Mouse (Mus musculus) heart, adult 8-10 months (tissue): ENCODE data around the gene Galns. TPM values are rescaled to one million over a fixed set of nuclear protein-coding genes. Genes with fewer than 3 reads are reported as not detected.

Source experiments
- DNase-seq: peaks from one replicate; pipeline ENCODE4 v3.0.0; 2022; ENCODE audit warnings: low spot score
- total RNA-seq, 4 experiments: library from RNA; stranded (reverse); gene quantifications; 2 replicates each; pipeline ENCODE4 v1.2.4; 2022

The Galns gene
- 1 to 10 TPM; 3.5 to 5.2 (median 4.4) TPM for total RNA-seq

DNA sequence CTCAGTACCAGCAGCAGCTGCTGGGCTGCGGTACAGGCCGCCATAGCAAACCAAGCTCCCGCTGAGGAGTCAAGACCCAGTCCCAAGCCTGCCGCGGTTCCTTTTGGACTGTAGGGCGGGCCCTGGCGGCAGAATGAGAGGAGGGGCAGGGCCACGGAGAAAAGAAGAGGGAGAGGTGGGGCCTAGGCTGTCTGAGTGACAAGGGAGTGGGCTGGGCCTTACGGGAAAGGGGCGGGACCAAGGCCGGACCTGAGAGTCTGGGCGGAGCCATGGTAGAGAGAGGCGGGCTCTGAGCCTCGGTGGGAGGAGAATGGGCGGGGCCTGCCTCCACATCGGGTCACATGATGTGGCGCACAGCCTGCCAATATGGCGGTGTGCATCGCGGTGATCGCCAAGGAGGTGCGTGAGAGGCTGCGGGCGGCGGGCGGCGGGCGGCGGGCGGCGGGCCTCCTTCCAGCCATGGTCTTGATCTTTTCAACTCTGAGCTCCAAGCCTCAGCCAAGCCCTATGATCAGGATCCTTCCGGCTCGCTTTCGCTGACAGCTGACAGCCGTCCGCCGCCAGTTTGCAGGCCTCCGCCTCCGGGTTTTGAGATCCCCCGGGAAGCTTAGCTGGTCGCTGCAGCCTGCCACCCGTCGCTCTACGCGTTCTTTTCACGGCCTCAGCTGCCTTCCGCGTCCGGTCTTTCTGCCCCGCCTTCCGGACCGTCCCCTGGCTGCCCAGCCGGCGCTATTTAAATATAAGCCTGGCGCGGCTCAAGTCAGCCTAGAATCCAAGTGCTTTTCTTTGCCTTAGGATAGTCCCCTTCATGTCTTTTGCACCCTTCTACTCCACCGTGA is at the start of gene Galns, which contains the start of gene Trappc2l:
TSS of gene Galns (minus strand) at position 169 of the 839 bp plus-strand sequence.
TSS of gene Trappc2l (plus strand) at position 346 of the 839 bp plus-strand sequence.
- DNase-seq = peak; percentile 93

GRCm38 (mm10) chr8:122660022-122660421 is 48.8 kb upstream of the Galns start:
- no peak for DNase-seq

- no peak for DNase-seq
These were observed 47.5 kb upstream of the Galns start for GRCm38 (mm10) chr8:122658807-122659160.

DNA sequence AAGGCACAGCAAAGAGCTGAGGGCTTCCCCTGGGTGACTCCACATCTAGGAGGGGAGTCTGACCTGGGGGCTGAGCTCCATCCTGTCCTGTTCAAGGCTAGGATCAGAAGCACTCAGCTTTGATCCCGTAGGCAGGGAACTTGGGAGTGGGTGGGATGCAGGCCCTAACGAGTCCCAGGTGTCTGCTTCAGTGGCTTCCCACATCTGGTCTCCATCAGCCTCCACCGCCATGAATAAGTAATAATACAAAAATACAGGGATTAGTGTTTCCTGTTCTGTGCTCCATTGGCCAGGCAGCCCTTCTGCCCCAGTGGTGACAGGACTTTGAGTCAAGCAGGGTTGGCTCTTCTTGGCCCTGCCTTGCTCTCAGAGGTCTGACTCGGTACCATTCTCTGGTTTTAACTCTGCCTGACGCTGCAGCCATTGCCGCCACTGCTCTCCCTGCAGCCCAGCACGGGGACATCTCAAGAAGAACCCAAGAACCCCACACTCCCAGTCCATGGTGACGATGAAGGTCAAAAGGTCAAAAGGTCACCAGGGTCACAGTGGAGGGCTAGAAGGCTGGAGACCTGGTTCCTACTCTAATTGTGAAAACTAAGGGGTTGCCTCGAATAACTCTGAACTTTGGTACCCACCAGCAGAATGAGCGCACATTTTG is 47.0 kb upstream of the Galns start:
- DNase-seq = no peak

- DNase-seq = peak; percentile 80
These were observed 45.1 kb upstream of the Galns start for GRCm38 (mm10) chr8:122656056-122656999.

DNA sequence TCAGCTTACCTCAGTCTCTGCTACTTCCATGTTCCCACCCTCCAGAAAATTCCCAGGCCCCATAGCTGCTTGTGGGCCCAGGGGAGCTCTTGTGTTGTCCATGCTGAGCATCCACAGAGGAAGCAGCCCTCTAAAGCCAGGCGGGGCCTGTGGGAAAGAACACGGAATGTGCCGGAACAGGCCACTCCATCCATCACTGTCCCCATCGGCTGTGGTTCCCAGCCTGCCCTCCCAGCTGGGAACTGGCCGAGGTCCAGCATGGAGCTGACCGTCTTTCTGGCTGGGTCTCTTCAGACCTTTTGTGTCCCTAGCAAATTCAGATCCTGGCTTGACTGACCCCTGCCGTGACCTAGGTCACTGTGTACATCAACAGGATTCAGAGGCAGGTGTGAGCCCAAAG is 43.5 kb upstream of the Galns start:
- peak; percentile 79 for DNase-seq

- no peak for DNase-seq
These were observed 41.4 kb upstream of the Galns start for GRCm38 (mm10) chr8:122652643-122653042.

GRCm38 (mm10) chr8:122651326-122651921 is 40.2 kb upstream of the Galns start:
- peak; percentile 55 for DNase-seq

DNA sequence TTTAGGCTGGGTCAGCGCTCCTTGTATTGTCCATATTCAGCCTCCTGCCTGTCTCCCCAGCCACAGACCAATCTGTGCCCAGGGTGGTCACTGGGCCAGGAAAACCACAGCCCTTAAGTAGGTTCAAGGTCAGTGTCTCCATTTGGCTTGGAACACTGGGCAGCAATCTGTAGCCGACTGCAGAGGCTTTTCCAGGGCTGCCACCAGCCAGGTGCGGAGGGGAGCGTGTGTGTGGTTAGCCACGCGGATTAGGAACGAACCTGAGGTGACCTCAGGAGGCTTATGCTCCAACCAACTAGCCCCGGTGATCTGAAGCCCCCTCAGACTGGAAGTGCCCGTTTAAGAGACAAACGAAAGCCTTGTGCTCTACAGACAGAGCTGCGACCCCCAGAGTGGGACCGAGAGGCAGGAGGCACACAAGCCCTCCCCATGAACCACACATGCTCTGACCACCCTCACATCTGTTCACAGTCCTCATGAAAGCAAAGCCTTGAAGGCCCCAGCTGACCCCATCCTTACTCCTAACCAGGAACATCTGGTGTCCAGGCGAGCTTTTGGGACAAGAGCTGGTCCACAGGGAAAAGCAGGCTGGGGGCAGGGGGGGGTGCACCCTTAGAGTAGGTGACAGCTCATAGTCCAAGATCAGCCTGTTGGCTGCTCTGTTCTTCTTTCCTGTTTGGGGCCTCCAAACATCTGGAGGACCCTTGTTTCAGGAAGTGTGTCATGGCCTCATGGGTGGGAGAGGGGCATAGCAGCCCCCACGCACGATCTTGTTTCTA is 37.1 kb upstream of the Galns start:
- no peak for DNase-seq

DNA sequence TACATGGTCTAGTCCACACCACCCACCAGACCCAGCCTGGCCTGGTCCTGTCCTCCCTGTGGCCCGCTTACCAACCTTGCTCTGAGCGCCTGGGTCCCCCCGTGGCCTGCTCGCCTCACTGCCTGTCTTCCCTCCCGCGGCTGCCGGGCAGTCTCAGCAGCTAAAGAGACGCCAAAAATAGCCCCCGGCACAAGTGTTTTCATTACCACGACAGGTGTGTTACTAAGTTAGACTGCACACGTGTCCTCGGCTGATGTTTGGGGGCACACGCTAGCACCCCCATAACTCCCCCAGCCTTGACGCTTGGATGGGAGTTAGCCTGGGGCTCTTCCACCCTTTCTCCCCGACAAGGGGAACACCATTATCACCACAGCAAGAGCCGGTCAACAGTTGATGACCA is 35.1 kb upstream of the Galns start:
- no peak for DNase-seq

DNA sequence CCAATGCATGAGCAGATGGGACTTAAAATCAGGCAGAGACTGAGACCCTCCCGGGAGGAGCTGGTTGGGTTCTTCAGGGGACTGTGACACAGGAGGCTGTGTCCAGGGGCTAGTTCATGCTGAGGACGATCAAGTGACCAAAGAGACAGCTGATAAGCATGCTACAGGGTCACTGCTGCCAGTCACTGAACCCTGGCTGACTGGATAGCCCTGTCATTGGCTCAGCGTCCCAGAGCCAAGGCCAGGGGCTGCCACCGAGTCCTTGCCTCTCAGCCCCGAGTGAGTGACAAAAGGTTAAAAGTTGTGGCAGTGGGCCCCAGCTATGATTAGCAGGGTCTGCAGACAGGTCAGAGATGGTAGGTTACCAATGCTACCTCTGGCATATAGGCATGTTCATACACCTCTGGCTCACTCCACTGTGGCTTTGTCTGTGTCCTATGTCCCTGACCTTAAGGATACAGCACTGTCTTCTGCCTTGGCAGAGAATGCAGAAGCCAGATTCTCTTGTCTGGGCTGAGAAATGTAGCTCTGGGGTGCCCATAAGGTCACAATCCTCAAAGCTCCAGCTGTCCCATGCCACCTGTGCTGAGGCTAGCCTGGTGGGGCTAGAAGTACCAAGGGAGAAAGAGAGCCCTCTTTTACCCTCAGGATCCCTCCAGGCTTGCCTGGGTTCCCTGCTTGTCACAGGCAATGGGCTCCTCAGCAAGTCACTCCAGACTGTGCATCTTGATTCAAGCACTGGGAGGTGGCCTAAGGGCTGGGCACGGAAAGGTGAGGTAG is 33.1 kb upstream of the Galns start:
- DNase-seq = no peak

- DNase-seq = peak; percentile 64
These were observed 30.8 kb upstream of the Galns start for GRCm38 (mm10) chr8:122642071-122642470.

DNA sequence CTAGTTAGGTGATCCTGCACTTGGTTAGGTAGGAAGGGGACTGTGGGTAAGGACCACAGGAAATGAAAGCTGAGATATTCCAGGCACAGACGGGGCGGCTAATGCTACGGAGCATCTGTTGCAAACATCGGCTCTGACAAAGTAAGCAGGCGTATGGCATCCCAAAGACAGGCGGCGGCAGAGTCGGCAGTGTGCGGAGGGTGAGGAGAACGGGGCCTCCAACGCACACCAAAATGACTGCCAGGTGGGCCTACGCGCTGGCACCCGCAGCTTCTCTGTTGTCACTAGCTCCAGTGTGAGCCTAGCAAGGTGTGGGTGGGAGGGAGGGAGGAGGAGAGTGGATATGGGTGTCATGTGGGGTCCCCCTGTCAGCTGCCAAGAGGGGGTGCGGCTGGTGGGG is 30.1 kb upstream of the Galns start:
- DNase-seq = no peak

DNA sequence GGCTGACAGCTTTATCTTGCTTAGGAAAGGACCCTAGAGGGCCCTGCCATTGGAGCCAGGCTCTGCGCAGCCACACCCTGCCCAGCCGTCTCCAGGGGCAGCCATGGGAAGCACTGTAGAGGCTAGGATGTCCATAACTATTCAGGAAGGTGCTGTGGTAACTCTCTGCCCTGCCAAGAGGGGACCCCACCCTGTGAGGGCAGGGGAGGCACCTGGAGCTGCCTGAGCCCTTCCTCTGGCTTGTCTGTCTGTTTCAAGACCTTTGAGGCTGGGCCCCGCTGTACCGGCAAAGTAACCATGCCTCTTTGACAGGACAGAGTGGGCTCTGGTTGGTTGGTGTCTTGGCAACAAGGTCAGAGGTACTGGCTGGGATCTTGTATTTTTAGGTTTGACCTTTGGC is 29.6 kb upstream of the Galns start:
- no peak for DNase-seq

GRCm38 (mm10) chr8:122639521-122640248 is 28.4 kb upstream of the Galns start:
- DNase-seq = peak; percentile 76

- DNase-seq = no peak
These were observed 27.3 kb upstream of the Galns start for GRCm38 (mm10) chr8:122638601-122639000.

DNA sequence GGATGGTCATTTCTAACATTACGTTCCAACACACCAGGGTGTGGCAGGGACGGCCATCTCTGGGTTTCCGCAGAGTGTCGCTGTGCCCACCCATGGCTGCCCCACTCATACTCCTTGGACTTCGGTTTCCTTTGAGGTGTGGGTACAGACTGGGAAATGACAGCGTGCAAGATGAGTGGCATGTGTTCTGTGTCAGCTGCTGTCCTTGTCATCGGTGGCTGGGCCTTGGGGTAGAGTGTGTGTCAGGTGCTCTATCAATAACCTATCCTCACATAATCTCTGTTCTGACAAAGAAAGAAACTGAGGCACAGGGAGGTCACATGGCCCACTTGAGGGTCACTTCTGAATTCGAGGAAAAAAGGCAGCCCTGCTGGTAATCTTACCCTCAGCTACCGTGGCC is 26.0 kb upstream of the Galns start:
- DNase-seq = no peak

GRCm38 (mm10) chr8:122636803-122637175 is 25.5 kb upstream of the Galns start:
- peak; percentile 46 for DNase-seq
